Mouse (Mus musculus) limb, embryonic 15.5 days (tissue): ENCODE data around the gene Gadd45b. TPM values are rescaled to one million over a fixed set of nuclear protein-coding genes. Genes with fewer than 3 reads are reported as not detected.

Experiments used
- ATAC-seq: fragments of 200-750 bp; cut with Nextera tagmentation; 2 replicates; pipeline ENCODE4 v1.8.0; 2017; ENCODE audit warnings: low read depth, moderate TSS enrichment; ENCODE audit not compliant: insufficient number of reproducible peaks, low FRiP score, low TSS enrichment
- H3K27ac ChIP-seq: fragments of 300-500 bp; sonication (generic); 2 replicates; pipeline ENCODE4 v1.5.1; 2015; ENCODE audit warnings: moderate library complexity, mild to moderate bottlenecking, inconsistent platforms
- H3K27me3 ChIP-seq: fragments of 300-500 bp; sonication (generic); 2 replicates; pipeline ENCODE4 v1.6.1; 2015; ENCODE audit warnings: inconsistent platforms
- H3K36me3 ChIP-seq: fragments of 300-500 bp; sonication (generic); 2 replicates; pipeline ENCODE4 v1.6.1; 2015; ENCODE audit warnings: inconsistent platforms
- H3K4me1 ChIP-seq: fragments of 300-500 bp; sonication (generic); 2 replicates; pipeline ENCODE4 v1.6.1; 2015; ENCODE audit warnings: inconsistent platforms
- H3K4me2 ChIP-seq: fragments of 300-500 bp; sonication (generic); 2 replicates; pipeline ENCODE4 v1.6.1; 2015; ENCODE audit warnings: mild to moderate bottlenecking, inconsistent platforms
- H3K4me3 ChIP-seq: fragments of 300-500 bp; sonication (generic); 2 replicates; pipeline ENCODE4 v1.5.1; 2015; ENCODE audit warnings: mild to moderate bottlenecking, inconsistent platforms
- H3K9ac ChIP-seq: fragments of 300-500 bp; sonication (generic); 2 replicates; pipeline ENCODE4 v1.6.1; 2015; ENCODE audit warnings: inconsistent platforms
- H3K9me3 ChIP-seq: fragments of 300-500 bp; sonication (generic); 2 replicates; pipeline ENCODE4 v1.6.1; 2016; ENCODE audit warnings: inconsistent platforms
- WGBS: fragments of 180-500 bp; shearing (Covaris S2); methylation state at CpG from one replicate; pipeline ENCODE4 v1.1.7; 2015; 5-methylcytosine and 5-hydroxymethylcytosine counted together
- polyA plus RNA-seq: library from polyadenylated mRNA; unstranded; fragments of >200 nt; fragmentation: Nextera tagmentation; extraction: Ambion mirVana; gene quantifications from 2 replicates; pipeline ENCODE4 v1.2.1, GENCODE M21; 2015

The Gadd45b gene
- polyA plus RNA-seq, 1 experiment from 2014 or later: 44.4 TPM

DNA sequence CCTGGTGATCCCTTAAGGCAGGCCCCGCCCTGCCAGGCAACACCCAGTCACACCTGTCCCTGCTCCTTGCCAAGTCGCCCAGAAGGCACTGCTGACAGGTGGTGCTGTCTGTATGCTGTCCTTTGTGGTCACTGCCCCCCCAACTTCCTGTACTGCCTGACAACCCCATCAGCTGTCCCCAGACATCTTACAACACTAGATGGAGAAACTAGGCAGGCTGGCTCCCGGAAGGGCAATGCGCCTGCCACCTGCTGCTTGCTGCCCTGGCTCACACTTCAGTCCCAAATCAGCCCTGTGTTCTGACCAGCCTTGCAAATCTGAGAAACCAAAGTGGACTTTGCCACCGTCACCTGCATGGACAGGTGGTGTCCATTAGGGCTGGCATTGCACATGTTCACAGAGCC, 15.6 kb upstream of the Gadd45b start:
- no peak for ATAC-seq
- H3K9ac ChIP-seq: no peak overlapping the region

DNA sequence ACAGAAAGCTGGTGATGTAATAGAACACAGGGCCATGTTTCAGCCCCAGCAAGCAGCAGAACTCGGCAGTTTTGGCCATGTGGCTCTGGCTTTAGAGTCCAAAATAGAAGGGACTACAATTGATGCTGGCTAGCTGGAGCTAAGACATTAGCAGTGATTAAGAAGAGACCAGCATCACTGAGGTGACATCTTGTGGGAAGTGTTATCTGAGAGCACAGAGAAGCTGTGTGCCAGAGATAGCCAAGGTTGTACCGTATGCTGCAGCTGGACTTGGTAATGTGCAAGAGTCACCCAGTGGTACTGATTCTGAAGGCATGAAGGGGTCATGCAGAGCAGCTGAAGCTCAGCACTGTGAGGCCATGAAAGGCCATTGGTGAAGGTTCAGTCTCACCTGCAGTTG, 14.6 kb upstream of the Gadd45b start:
- H3K36me3 ChIP-seq: peaks cover 37% of the 10 kb centered on the region
- peaks cover 36% of the 10 kb centered on the region for H3K4me1 ChIP-seq
- no peaks in the 10 kb centered on the region for H3K9me3 ChIP-seq
- ATAC-seq: no peak
- WGBS: 75% methylated on average over 2 of the region's 2 CpGs
- no peak overlapping the region for H3K4me3 ChIP-seq
- no peak overlapping the region for H3K4me2 ChIP-seq
- H3K27ac ChIP-seq: no peak overlapping the region
- no peaks in the 10 kb centered on the region for H3K27me3 ChIP-seq
- H3K9ac ChIP-seq: no peak overlapping the region

More for the DNA sequence above, 15.6 kb upstream of the Gadd45b start:
- H3K27ac ChIP-seq: 0 out of 2 replicates have a peak overlapping the region, but pooled peaks have one; percentile 30
- no peak overlapping the region for H3K4me3 ChIP-seq
- H3K36me3 ChIP-seq: peaks cover 47% of the 10 kb centered on the region
- no peaks in the 10 kb centered on the region for H3K27me3 ChIP-seq
- H3K4me1 ChIP-seq: peaks cover 36% of the 10 kb centered on the region
- 64% methylated on average over 5 of the region's 5 CpGs for WGBS
- no peak overlapping the region for H3K4me2 ChIP-seq
- no peaks in the 10 kb centered on the region for H3K9me3 ChIP-seq

- H3K27ac ChIP-seq: no peak overlapping the region
- H3K36me3 ChIP-seq: peaks cover 32% of the 10 kb centered on the region
- no peak overlapping the region for H3K9ac ChIP-seq
- no peaks in the 10 kb centered on the region for H3K9me3 ChIP-seq
- no peak overlapping the region for H3K4me2 ChIP-seq
- no peak for ATAC-seq
- no peak overlapping the region for H3K4me3 ChIP-seq
- H3K4me1 ChIP-seq: peaks cover 36% of the 10 kb centered on the region
- no peaks in the 10 kb centered on the region for H3K27me3 ChIP-seq
- WGBS: 87% methylated on average over 4 of the region's 4 CpGs
Observed at GRCm38 (mm10) chr10:80915736-80916135, 14.1 kb upstream of the Gadd45b start.

DNA sequence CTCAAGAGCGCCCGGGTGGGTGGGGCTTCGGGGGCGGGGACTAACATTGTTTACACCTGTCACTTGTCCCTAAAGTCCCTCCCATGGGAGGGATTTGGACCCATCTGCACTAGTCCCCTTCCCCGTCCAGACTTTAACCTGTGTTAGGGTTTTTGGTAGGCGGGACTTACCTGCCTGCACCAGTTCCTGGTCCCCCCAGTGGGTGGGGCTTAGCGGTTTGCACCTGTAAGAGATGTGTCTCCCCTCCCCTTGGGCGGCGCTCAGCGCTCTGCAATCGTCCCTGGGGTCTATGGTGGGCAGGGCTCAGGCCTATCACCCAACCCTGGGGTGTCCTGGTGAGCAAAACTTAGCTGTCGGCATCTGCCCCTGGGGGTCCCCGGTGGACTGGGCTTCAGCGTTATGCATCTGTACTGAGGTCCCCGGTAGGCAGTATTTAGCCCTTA, 12.5 kb upstream of the Gadd45b start:
- Histone ChIP-seq H3K4me2 (peak overlapping the region; percentile 94), H3K4me3 (peak overlapping the region; percentile 96), H3K9ac (peak overlapping the region; percentile 68), H3K36me3 (peaks cover 16% of the 10 kb centered on the region; the same call in 1 of the 2 replicates), H3K27me3 (no peaks in the 10 kb centered on the region), H3K9me3 (no peaks in the 10 kb centered on the region), H3K27ac (peak overlapping the region; percentile 55), H3K4me1 (peaks cover 44% of the 10 kb centered on the region)
- WGBS: 2% methylated on average over 15 of the region's 15 CpGs
- ATAC-seq: no peak

GRCm38 (mm10) chr10:80917779-80918434, 12.0 kb upstream of the Gadd45b start, which contains the start of gene Lmnb2:
TSS of gene Lmnb2 (minus strand) at chr10:80918245.
- Histone ChIP-seq H3K4me3 (peak within 1 kb of the TSS; percentile 96), H3K27ac (peak within 1 kb of the TSS; percentile 55), H3K9ac (peak within 1 kb of the TSS; percentile 68), H3K4me2 (peak within 1 kb of the TSS; percentile 94), H3K27me3 (no peaks in the 10 kb centered on the region), H3K4me1 (peaks cover 43% of the 10 kb centered on the region), H3K36me3 (peaks cover 12% of the 10 kb centered on the region; the same call in 1 of the 2 replicates), H3K9me3 (no peaks in the 10 kb centered on the region)
- under 1% methylated on average over 61 of the region's 61 CpGs for WGBS
- ATAC-seq: 0 out of 2 replicates have a peak, but pooled peaks have one; percentile 35

GRCm38 (mm10) chr10:80921923-80922322, 8.0 kb upstream of the Gadd45b start:
- peak; percentile 64 for ATAC-seq
- Histone ChIP-seq H3K9ac (no peak overlapping the region), H3K4me3 (peak overlapping the region; percentile 35), H3K9me3 (no peaks in the 10 kb centered on the region), H3K36me3 (no peaks in the 10 kb centered on the region), H3K4me1 (peaks cover 22% of the 10 kb centered on the region), H3K27me3 (no peaks in the 10 kb centered on the region), H3K4me2 (peak overlapping the region; percentile 56), H3K27ac (0 out of 2 replicates have a peak overlapping the region, but pooled peaks have one; percentile 27)
- 5% methylated on average over 16 of the region's 16 CpGs for WGBS

DNA sequence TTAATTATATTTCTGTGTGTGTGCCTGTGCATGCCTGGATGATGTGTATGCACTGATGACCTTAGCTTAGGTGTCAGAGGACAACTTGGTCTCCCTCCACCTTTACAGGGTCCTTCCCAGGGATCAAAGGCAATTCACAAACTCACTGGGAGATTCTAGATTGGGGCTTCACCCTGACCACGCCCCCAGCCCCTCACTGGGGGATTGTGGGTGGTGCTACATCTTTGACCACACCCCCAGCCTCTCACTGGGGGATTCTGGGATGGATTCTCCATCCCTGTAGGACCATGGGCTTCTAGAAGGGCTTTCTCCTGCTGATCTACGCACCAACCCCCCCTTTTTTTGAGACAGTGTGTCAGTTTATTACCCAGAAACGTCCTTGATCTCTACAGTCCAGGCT, 4.4 kb upstream of the Gadd45b start:
- no peak overlapping the region for H3K9ac ChIP-seq
- WGBS: 49% methylated on average over 3 of the region's 3 CpGs
- no peak for ATAC-seq
- H3K4me2 ChIP-seq: no peak overlapping the region
- H3K9me3 ChIP-seq: no peaks in the 10 kb centered on the region
- no peaks in the 10 kb centered on the region for H3K36me3 ChIP-seq
- H3K27ac ChIP-seq: no peak overlapping the region
- no peaks in the 10 kb centered on the region for H3K27me3 ChIP-seq
- H3K4me3 ChIP-seq: no peak overlapping the region
- H3K4me1 ChIP-seq: peaks cover 24% of the 10 kb centered on the region

GRCm38 (mm10) chr10:80928586-80929298, 1.1 kb upstream of the Gadd45b start:
- Histone ChIP-seq H3K9ac (peak overlapping the region; percentile 55), H3K4me3 (peak overlapping the region; percentile 67), H3K9me3 (no peaks in the 10 kb centered on the region), H3K36me3 (no peaks in the 10 kb centered on the region), H3K4me2 (peak overlapping the region; percentile 94), H3K4me1 (peaks cover 46% of the 10 kb centered on the region), H3K27me3 (peaks cover 3% of the 10 kb centered on the region; the same call in 1 of the 2 replicates), H3K27ac (peak overlapping the region; percentile 95)
- WGBS: under 1% methylated on average over 46 of the region's 48 CpGs
- ATAC-seq: no peak

- Histone ChIP-seq H3K36me3 (no peaks in the 10 kb centered on the region), H3K27ac (peak overlapping the region; percentile 85), H3K9ac (peak overlapping the region; percentile 72), H3K4me3 (peak overlapping the region; percentile 67), H3K9me3 (no peaks in the 10 kb centered on the region), H3K4me2 (peak overlapping the region; percentile 72), H3K27me3 (peaks cover 6% of the 10 kb centered on the region; the same call in 1 of the 2 replicates), H3K4me1 (peaks cover 62% of the 10 kb centered on the region)
- no peak for ATAC-seq
- under 1% methylated on average over 43 of the region's 45 CpGs for WGBS
Observed at GRCm38 (mm10) chr10:80930361-80931152, 684 bp downstream of the Gadd45b start.

DNA sequence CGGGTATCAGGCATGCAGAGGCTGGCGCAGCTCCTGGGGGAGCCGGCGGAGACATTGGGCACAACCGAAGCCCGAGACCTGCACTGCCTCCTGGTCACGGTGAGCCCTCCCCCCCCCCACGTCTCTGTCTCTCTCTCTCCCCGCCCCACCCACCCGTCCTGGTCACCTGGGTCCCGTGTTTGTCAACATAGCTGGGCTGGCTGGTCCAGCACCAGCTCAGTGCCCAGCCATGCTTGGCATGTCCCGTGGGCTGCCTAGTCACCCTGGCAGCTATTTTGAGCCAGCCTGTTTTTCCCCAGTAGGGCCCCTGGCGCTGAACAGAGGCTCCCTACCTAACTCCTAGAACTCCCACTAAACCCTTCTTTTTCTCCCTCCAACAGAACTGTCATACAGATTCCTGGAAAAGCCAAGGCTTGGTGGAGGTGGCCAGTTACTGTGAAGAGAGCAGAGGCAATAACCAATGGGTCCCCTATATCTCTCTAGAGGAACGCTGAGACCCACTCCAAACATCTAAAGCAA, 1.3 kb downstream of the Gadd45b start:
- H3K27ac ChIP-seq: no peak overlapping the region; the same call in 1 of the 2 replicates
- 7% methylated on average over 14 of the region's 14 CpGs for WGBS
- H3K4me3 ChIP-seq: peak overlapping the region; percentile 67
- H3K36me3 ChIP-seq: no peaks in the 10 kb centered on the region
- peak overlapping the region; percentile 72 for H3K4me2 ChIP-seq
- no peak for ATAC-seq
- peaks cover 6% of the 10 kb centered on the region; the same call in 1 of the 2 replicates for H3K27me3 ChIP-seq
- H3K4me1 ChIP-seq: peaks cover 68% of the 10 kb centered on the region
- peak overlapping the region; percentile 72 for H3K9ac ChIP-seq
- H3K9me3 ChIP-seq: no peaks in the 10 kb centered on the region

DNA sequence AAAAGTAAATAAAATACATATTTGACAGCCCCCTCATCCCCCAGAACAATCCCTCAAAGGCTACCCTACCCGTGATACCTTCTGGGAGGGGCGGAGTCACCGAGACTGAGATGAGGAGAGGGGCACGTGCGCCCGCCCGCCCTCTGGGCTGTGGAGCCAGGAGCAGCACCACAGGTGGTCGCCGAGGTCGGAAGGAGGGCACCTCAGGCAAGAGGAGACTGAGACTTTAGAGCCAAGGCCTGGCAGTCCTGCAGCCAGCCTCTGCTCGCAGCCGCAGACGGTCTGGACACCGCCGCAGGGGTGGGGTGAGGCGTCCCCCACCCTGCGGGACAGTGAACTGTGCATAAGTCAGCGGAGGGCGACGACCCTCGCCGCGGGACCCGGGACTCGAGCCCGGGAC, 1.8 kb downstream of the Gadd45b start:
- Histone ChIP-seq H3K4me1 (peaks cover 73% of the 10 kb centered on the region), H3K27me3 (peaks cover 6% of the 10 kb centered on the region; the same call in 1 of the 2 replicates), H3K36me3 (no peaks in the 10 kb centered on the region), H3K9me3 (no peaks in the 10 kb centered on the region), H3K4me2 (peak overlapping the region; percentile 72), H3K4me3 (peak overlapping the region; percentile 67), H3K9ac (no peak overlapping the region), H3K27ac (0 out of 2 replicates have a peak overlapping the region, but pooled peaks have one; percentile 29)
- 4% methylated on average over 26 of the region's 26 CpGs for WGBS
- ATAC-seq: no peak
